Mouse (Mus musculus) left cerebral cortex, postnatal 4 days (tissue): ENCODE results near the gene Hspa8. TPM values are rescaled to one million over a fixed set of nuclear protein-coding genes. Genes with fewer than 3 reads are reported as not detected.
"Not testable (repeated sequence)": the region's sequence is repeated elsewhere in the genome, so short reads cannot be mapped to it uniquely, and the experiment has no call there.

Source experiments
- DNase-seq: peaks from one replicate; pipeline ENCODE4 v3.0.0-alpha.2; 2022
- intact Hi-C: fragments of 180-260 bp; cut with DNase I; formaldehyde crosslinking; loops from one replicate; pipeline ENCODE4 v1.15.1; 2025
- total RNA-seq, 2 experiments: library from RNA; stranded (reverse); gene quantifications; 2 replicates each; pipeline ENCODE4 v1.2.3; 2021

Hspa8 gene
- total RNA-seq, 2 experiments from 2014 or later, result 2,038 to 2,082 TPM

DNA sequence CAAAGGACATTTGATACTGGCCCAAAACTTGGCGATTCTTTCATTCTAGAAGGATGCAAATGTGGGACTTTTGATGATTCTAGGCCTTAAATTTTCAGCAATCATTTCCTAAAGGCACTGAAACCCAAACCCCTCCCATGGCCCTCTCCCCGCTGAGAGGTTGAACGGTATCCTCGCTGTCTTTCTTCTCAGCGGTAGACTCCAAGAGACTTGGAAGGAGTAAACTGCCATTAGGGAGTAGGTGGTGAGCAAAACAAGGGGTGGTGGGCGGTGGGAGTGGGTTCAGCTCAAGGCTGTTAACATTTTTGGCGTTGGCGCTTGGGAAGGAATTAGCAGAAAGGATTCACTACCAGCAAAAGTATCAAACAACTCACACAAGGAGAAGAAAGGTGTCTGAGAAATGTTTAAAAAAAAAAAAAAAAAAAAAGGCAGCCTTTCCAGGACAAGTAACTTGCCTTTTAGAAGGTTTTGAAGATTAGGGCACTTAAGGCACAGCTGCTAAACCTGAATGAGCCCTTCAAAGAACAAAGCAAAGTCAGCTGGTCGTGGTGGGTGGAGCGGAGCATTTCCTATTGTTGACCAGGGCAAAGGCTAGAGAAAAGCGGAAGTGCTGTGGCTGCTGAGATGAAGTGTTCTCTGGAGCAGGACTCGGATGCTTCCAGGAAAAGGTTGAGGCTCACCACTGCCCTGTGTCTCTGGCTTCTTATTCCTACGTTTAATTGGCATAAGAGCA lies 17.0 kb upstream of the Hspa8 start:
- intact Hi-C loops, result no loop called here

DNA sequence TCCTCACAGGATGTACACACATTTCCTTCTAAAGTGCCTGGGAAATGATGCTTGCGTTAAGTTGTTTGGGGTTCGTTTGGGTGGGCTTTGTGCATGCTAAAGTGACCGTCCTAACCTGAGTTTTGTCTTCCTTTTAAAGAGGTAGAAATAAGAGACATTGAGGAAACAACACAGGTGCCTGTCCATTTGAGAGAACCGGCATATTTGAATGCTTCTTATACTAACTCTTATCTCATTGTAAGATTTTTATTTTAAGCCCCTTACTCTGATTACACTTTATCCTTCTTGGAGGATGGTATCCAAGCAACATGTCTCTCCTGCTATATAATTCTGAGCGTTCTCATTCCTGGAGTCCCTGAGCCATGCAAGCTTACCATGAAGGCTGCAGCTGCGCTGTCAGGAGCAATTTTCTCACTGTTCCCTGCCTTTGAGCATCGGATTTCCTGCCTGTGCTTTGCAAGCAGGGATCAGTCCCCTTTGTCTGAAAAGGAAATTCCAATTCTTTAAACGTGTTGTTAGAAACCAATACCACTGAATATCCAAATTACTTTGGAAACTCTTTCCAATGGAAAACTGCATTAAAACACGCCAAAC lies 16.3 kb upstream of the Hspa8 start:
- intact Hi-C loops, result no loop called here
- no peak for DNase-seq

More for the DNA sequence above, 17.0 kb upstream of the Hspa8 start:
- no peak for DNase-seq

DNA sequence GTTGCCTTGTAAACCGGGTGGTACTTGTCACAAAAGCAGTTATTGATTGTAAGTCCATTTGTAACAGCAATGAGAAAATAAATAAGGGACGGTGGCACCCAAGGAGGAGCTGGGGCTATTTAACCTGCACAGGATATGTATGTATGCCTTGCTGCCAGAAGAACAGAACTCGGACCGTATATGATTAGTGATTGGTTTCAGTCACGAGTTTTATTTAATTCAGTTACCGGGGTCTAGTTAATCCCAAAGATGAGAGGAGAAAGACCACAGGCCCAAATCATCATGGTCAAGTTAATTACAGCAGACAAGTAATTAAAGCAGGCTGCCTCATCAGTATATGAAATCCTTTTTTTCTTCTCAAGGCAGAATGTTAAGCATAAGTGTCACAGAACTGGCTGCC lies 15.3 kb upstream of the Hspa8 start:
- DNase-seq, result no peak
- intact Hi-C loops, result no loop called here

DNA sequence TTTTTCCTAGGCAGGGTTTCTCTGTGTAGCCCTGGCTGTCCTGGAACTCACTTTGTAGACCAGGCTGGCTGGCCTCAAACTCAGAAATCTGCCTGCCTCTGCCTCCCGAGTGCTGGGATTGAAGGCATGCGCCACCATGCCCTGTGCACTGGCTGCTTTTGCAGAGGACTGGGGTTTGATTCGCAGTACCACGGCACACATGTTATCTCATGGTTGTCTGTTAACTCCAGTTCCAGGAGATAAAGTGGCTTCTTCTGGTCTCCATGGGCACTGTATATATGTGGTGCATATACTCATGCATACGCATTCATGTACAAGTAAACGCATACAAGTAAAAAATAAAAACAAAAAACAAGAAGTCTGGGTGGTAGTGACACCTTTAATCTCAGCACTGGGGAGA lies 14.0 kb upstream of the Hspa8 start:
- DNase-seq, intact Hi-C loops: not testable (repeated sequence)

DNA sequence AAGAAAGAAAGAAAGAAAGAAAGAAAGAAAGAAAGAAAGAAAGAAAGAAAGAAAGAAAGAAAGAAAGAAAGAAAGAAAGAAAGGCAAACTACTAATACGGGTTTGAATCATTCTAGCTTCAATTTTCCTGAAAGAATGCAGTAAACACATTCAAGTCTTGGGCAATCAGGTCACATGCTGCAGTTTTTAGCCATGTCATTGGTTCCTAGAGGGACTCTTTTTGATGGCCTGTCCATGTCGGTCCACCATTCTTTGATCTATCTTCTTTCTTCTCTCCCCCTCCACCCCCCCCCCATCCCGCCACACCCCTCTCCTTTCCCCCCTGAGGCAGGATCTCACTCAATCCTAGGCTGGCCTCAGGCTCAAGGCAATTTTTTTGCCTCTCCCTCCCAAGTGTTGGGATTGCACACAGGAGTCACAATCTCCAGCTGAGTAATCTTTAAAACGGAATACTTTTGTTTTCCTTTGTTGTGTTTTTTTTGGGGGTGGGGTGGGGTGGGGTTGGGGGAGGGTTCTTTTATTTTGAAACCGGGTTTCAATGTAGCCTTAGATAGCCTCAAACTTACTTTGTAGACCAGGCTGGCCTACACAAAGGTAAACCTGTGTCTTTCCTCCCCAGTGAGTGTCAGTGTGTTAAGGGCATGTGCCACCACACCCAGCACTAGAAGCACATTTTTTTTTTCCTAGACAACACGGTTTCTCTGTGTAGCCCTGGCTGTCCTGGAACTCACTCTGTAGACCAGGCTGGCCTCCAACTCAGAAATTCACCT lies 8.7 kb upstream of the Hspa8 start:
- intact Hi-C loops, result no loop called here
- no peak for DNase-seq

DNA sequence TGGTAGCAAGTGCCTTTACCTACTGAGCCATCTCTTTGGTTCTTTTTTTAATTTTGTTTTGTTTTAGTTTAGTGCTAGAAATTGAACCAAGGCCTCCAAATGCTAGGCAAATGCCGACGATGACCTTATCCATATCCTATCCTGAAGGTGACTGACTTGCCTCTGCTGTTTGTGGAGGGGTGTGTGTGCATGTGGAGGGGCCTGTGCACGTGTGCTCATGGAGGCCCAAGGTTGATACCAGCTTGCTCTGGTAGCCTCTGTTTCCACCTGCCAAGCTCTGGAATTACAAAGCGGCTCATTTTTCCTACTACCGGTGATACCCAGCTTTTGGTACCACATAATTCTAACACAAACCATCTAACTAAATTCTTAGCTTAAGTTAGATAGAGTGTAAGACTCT lies 7.2 kb upstream of the Hspa8 start:
- DNase-seq, result no peak
- intact Hi-C loops, result no loop called here

DNA sequence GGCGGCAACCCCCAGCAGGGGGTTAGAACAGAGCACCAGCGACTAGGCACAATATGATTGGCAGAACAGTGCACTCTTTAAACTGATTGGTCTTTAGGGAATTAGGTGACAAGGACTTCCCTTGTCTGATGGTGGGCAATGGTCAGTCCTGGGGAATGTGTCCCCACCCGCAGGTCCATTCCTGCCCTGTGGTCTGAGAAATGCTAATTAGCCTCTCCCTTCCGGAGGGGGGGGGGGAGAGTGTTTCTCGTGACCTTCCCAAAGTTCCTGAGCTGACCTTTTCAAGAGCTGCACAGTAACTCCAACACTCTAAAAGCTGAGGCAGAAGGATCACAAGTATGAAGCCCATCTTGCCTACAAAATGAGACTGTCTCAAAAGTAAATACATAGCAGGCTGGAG lies 6.5 kb upstream of the Hspa8 start:
- no peak for DNase-seq
- intact Hi-C loops, result no loop called here

DNA sequence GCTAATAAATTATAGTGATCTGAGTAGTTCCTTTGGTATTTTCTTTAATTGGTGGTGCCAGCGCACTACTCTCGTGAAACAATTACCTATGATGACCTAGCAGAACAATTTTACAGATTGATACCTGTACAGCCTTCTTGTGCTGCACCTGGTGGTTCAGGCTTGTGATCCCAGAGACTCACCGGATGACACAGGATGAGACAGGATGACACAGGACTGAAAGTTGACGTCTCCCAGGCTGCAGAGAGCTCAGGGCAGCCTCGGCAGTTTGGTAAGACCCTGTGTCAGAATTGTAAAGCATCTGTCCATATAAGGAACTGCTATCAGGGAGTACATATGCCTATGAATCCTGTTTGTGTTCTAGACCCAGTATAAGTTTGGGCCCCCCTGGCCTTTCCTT lies 5.9 kb upstream of the Hspa8 start:
- DNase-seq, result no peak
- intact Hi-C loops, result no loop called here

DNA sequence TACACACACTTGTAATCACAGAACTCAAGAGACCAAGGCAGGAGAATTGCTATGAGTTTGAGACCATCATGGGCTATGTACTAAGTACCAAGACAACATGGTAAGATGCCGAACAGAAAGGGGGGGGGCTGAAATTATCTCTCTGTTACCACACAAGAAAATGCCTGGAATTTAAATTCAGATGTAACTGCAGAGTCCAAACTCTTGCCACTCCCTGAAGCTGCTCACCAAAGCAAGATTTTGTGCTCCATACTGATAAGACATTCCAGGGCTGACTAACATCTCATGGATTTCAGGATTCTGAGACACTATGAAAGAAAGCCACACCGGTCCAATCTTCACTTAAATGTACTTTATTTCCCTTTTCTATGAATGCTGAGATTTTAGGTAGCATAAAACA lies 5.2 kb upstream of the Hspa8 start:
- intact Hi-C loops, result no loop called here
- DNase-seq, result no peak

DNA sequence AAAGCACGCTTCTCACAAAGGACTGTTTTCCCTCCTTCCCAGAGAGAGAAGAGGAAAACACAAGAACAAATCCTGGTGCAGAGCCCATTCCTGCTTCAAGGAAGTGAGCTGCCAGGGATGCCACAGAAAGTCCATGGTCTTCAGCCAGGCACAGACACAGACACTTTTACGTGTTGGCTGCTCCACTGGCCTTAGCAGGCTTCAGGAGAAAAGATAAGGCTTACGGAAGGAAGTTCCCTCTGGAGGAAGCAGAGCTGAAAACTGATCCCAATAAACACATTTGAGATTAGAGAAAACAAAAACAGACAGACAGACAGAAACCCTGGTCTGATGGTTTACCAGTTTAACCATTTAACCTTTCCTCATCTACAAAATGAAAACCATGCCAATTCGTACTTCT lies 4.7 kb upstream of the Hspa8 start:
- intact Hi-C loops, result no loop called here
- DNase-seq, result no peak

DNA sequence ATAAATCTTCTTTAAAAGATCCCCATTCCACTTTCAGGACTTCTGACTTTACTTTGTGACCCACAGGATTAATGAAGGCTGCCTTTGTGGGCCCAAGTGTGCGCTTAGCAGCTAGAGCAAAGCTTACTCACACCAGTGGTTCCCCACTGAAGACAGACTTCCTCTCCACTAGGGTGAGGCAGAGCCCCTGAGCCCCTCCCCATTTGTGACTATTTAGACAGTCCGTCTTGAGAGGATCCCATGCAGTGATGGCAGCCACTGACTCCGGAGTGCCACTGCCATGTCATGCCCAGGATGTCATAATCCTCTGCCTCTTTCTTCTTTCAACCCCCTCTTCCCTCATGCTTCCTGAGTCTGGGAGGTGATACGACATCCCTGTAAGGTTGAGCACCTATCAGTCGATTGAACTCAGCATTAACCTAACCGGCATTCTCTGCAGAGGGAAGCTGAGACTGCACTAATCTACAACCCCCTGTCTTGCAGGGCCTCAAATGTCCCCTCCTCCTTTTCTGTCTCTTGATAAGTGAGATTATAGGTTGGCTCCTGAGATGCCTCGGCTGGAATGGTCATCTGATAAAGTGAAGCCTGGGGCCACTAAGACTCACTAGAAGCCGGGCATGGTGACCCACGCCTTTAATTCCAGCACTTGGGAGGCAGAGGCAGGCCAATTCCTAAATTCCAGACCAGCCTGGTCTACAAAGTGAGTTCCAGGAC lies 2.4 kb upstream of the Hspa8 start:
- intact Hi-C loops, result no loop called here

DNA sequence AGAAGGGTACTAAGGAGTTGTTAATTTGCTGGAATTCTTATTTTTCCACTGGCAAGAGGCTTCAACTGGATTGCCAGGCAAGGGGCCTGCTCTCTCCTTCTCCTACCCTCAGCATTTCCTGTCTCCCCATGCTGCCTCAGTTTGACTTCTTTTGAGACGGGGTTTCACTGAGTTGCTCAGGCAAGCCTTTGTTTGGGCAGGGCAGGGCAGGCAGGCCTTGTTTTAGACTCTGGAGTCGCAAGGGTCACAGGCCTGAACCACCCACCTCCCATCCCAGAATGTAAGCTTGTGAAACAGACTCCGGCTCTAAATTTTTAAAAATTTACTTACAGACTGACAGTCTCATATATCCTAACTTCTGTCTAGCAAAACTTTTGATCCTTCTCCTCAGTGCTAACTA lies 1.7 kb upstream of the Hspa8 start:
- DNase-seq, result no peak
- intact Hi-C loops, result no loop called here

More for the DNA sequence above, 2.4 kb upstream of the Hspa8 start:
- no peak for DNase-seq

DNA sequence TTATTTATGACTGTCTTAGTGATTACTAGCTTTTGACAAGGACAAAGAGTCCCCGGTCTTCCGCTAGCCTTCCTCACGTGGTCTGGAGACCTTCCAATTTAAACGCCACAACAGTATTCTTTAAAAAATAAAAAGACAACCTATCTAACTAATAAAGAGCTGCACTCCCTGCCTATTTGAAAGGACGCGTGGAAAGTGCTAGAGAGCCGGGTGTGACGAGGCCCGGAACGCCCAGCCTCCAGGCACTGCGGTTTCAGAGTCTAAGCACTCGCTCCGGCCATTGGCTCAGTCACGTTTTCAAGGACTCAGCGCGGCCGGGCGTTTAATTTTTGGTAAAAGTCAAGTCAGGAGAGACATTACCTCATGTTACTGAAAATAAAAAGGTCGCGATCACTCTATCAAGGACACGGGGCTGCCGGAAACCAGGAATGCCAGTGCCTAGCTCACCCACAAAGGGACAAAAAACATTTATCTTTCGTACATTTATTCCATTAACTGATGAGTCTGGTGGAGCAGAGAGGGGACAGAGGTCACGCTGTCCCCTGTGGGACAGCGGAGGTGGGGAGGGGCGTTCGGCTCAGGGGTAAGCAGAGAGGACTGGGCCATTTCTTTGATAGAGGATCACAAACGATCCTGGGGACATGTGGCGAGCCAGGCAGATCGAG lies 815 bp upstream of the Hspa8 start:
- intact Hi-C loops, result loop anchor here (5.0 kb wide), 1 partner anchor 43 kb away; no protein-coding TSS in a partner anchor
- peak; percentile 79 for DNase-seq

DNA sequence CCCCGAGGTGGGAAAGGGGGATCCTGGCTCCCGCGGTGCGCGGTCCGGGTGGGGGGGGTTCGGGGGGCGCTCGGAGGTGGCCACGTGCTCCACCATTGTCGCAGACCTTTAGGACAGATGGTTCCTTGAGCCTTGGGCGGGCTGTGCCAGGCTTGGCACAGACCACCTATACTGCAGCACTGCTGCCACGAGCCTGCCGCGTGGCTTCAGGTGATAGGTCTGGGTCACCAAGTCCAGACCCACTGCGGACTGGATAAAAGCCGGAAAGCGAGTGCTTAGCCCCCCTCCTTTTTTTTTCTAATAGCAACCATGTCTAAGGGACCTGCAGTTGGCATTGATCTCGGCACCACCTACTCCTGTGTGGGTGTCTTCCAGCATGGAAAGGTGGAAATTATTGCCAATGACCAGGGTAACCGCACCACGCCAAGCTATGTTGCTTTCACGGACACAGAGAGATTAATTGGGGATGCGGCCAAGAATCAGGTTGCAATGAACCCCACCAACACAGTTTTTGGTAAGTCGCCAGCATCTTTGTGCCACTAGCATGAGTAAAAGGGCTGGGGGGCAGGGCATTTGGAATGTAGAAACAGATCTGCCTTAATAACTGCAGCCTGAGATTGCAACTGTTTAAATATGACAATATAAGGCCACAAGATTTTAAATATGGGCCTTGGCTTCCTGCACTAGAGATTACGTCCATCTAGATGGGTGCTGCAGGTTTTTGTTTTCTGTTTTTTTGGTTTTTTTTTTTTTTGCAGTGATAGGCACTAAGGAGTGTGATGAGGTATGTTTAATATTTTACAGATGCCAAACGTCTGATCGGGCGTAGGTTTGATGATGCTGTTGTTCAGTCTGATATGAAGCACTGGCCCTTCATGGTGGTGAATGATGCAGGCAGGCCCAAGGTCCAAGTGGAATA lies 1.1 kb downstream of the Hspa8 start:
- intact Hi-C loops, result loop anchor here (5.0 kb wide), 1 partner anchor 45 kb away; no protein-coding TSS in a partner anchor

DNA sequence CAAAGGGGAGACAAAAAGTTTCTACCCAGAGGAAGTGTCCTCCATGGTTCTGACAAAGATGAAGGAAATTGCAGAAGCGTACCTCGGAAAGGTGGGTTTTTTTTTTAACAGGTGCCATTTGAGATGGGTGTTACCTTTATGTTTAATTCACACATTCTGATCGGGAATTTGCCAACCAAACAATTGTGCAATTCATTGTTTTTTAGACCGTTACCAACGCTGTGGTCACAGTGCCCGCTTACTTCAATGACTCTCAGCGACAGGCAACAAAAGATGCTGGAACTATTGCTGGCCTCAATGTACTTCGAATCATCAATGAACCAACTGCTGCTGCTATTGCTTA lies 1.7 kb downstream of the Hspa8 start:
- intact Hi-C loops, result loop anchor here (5.0 kb wide), 1 partner anchor 45 kb away; no protein-coding TSS in a partner anchor
- DNase-seq, result not testable (repeated sequence)

More for the DNA sequence above, 1.1 kb downstream of the Hspa8 start:
- peak; percentile 71 for DNase-seq

DNA sequence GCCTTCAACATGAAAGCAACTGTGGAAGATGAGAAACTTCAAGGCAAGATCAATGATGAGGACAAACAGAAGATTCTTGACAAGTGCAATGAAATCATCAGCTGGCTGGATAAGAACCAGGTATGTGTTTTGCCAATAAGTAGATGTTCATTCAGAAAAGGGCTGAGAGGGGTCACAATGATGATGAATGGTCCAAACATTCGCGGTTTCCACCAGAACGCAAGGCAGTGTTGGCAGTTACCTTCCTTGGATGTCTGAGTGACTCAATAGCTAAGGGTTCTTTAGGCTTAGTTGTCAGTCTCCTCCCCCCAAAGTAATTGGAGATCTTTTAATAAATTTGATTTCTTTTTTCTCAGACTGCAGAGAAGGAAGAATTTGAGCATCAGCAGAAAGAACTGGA lies 3.8 kb downstream of the Hspa8 start:
- intact Hi-C loops, result loop anchor here (5.0 kb wide), 1 partner anchor 47 kb away; no protein-coding TSS in a partner anchor
- DNase-seq, result not testable (repeated sequence)

DNA sequence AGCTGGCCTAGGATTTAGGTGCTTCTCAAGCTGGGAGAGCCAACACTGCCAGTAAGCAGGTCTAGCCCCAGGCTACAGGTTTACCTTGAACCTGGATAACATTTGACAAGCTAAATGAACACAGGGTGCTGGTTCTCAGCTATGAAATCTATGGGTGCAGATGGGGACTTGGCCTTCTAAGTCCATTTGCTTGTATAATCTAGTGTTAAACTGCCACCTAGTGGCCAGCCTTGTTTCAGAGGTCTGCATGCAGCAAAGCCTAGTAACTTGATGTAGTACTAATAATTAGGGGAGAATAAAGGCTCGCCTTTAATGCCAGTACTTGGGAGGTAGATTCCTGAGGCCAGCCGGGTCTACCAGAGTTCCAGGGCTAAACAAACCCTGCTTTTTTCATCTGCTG lies 4.5 kb downstream of the Hspa8 start:
- DNase-seq, result peak; percentile 80
- intact Hi-C loops, result no loop called here

DNA sequence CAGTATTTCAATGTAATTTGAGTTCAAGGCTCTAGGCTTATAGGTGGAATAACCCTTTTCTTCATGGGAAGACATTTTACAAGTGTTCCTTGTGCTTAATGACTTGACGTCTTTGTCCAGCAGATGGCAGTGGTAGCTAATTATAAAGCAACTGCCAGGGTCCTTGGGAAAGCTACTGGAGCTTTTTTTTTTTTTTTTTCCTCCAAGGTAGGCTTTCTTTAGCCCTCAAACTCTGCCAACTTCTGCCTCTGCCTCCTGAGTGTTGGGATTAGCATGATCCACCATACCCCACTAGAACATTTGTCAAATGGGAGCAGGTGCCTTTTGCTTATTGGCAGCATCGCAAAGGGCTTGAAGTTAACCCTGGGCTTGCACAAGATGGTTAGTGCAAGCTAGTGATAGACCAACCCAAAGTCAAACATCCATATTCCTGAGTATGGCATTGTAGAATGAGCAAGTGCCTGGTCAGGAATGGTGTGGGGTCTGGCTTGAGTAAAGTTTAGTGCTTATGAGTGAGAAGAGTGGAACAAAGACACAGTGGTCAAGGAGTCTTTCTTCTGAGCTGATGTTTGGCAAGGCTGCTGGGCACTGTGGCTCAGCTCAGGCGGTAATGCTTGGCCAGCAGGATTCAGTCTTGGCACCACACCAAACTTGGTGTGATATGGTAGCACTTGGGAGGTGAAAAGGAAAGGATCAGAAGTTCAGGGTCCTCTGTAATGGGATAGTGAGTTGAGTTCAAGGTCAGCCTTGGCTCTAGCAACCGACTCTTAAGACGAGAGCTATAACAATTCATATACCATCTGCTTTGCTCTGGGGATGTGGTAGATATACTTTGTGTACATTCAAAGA lies 5.9 kb downstream of the Hspa8 start:
- intact Hi-C loops, result no loop called here
- peak; percentile 50 for DNase-seq
